Mouse (Mus musculus): ENCODE measurements around the gene Pycard.

DNA sequence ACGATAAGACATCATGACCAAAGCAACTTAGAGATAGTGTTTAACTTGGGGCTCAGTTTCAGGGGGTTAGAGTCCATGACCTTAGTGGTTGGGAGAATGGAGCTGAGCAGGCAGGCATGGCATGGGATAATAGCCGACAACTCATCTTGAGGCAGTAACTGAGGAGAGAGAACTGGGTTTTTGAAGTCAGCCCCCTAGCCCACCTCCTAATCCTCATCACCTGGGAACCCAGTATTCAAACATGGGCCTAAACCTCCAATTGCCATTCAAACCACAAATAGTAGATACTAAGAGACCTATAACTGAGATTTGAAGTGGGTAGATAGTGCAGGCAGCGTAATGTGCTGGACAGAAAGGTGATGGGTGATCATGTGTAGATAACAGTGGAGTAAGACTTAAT, 13.1 kb downstream of the Pycard start:
- no peak for TF ChIP-seq CTCF (IDR thresholded peaks at IDR 0.05; ENCODE audit: control insufficient read depth, insufficient read depth, low read length)
- TF ChIP-seq POLR2A (IDR thresholded peaks at IDR 0.05; ENCODE audit: borderline replicate concordance, control insufficient read depth, low read depth, low read length), result no peak
